Mouse (Mus musculus): ENCODE measurements at regions not wholly inside any gene's neighbourhood (a gene's known extent, or its start where the extent isn't known, plus 50 kb on each side); places are given as distances from the start of the nearest gene placed in this dataset.

GRCm38 (mm10) chr12:13042934-13043333 is 101.2 kb upstream of the Mycn start:
- Histone ChIP-seq H3K36me3 (ENCODE audit: control insufficient read depth, insufficient read depth, low read length) (no peaks in the 10 kb centered on the region), H3K9me3 (ENCODE audit: control insufficient read depth, low read depth, low read length) (no peaks in the 10 kb centered on the region), H3K4me3 (ENCODE audit: low read depth, low read length) (no peak overlapping the region), H3K27me3 (ENCODE audit: control insufficient read depth, insufficient read depth, low read length) (no peaks in the 10 kb centered on the region), H3K4me2 (replicated peaks; ENCODE audit: low read depth, low read length) (no peak overlapping the region), H3K9ac (replicated peaks; ENCODE audit: low read depth, low read length) (no peak overlapping the region), H3K27ac (ENCODE audit: low read length) (no peak overlapping the region), H3K4me1 (ENCODE audit: control insufficient read depth, insufficient read depth, low read length) (no peaks in the 10 kb centered on the region)
- no peak for ATAC-seq (ENCODE audit: insufficient number of reproducible peaks, insufficient read depth, low FRiP score, low read depth)
- 78% methylated on average over 7 of the region's 7 CpGs for WGBS

- Histone ChIP-seq H3K36me3 (ENCODE audit: control insufficient read depth, insufficient read depth, low read length) (no peaks in the 10 kb centered on the region), H3K27me3 (ENCODE audit: control insufficient read depth, insufficient read depth, low read length) (no peaks in the 10 kb centered on the region), H3K9me3 (ENCODE audit: control insufficient read depth, low read depth, low read length) (no peaks in the 10 kb centered on the region), H3K4me2 (replicated peaks; ENCODE audit: low read depth, low read length) (no peak overlapping the region), H3K9ac (replicated peaks; ENCODE audit: low read depth, low read length) (no peak overlapping the region), H3K4me3 (ENCODE audit: low read depth, low read length) (no peak overlapping the region), H3K27ac (ENCODE audit: low read length) (no peak overlapping the region), H3K4me1 (ENCODE audit: control insufficient read depth, insufficient read depth, low read length) (no peaks in the 10 kb centered on the region)
- ATAC-seq (ENCODE audit: insufficient number of reproducible peaks, insufficient read depth, low FRiP score, low read depth): no peak
- WGBS: 82% methylated on average over 5 of the region's 5 CpGs
Observed at GRCm38 (mm10) chr12:13035108-13035741, 93.5 kb upstream of the Mycn start.

- no peak for ATAC-seq (ENCODE audit: insufficient number of reproducible peaks, insufficient read depth, low FRiP score, low read depth)
- no peak overlapping the region for H3K27ac ChIP-seq (ENCODE audit: low read length)
- no peak overlapping the region for H3K4me2 ChIP-seq (replicated peaks; ENCODE audit: low read depth, low read length)
- no peaks in the 10 kb centered on the region for H3K27me3 ChIP-seq (ENCODE audit: control insufficient read depth, insufficient read depth, low read length)
- WGBS: 80% methylated on average over 7 of the region's 7 CpGs
- no peaks in the 10 kb centered on the region for H3K4me1 ChIP-seq (ENCODE audit: control insufficient read depth, insufficient read depth, low read length)
- no peaks in the 10 kb centered on the region for H3K36me3 ChIP-seq (ENCODE audit: control insufficient read depth, insufficient read depth, low read length)
- no peak overlapping the region for H3K4me3 ChIP-seq (ENCODE audit: low read depth, low read length)
- no peaks in the 10 kb centered on the region for H3K9me3 ChIP-seq (ENCODE audit: control insufficient read depth, low read depth, low read length)
- no peak overlapping the region for H3K9ac ChIP-seq (replicated peaks; ENCODE audit: low read depth, low read length)
Observed at GRCm38 (mm10) chr12:13030333-13030732, 88.6 kb upstream of the Mycn start.

GRCm38 (mm10) chr12:13028086-13028485 is 86.4 kb upstream of the Mycn start:
- 26% methylated on average over 3 of the region's 3 CpGs for WGBS
- Histone ChIP-seq H3K4me2 (replicated peaks; ENCODE audit: low read depth, low read length) (no peak overlapping the region), H3K9me3 (ENCODE audit: control insufficient read depth, low read depth, low read length) (no peaks in the 10 kb centered on the region), H3K4me1 (ENCODE audit: control insufficient read depth, insufficient read depth, low read length) (no peaks in the 10 kb centered on the region), H3K4me3 (ENCODE audit: low read depth, low read length) (no peak overlapping the region), H3K27ac (ENCODE audit: low read length) (no peak overlapping the region), H3K36me3 (ENCODE audit: control insufficient read depth, insufficient read depth, low read length) (no peaks in the 10 kb centered on the region), H3K9ac (replicated peaks; ENCODE audit: low read depth, low read length) (no peak overlapping the region), H3K27me3 (ENCODE audit: control insufficient read depth, insufficient read depth, low read length) (no peaks in the 10 kb centered on the region)
- ATAC-seq (ENCODE audit: insufficient number of reproducible peaks, insufficient read depth, low FRiP score, low read depth): no peak

- H3K27ac ChIP-seq (ENCODE audit: low read length): no peak overlapping the region
- 37% methylated on average over 7 of the region's 7 CpGs for WGBS
- no peaks in the 10 kb centered on the region for H3K27me3 ChIP-seq (ENCODE audit: control insufficient read depth, insufficient read depth, low read length)
- H3K9me3 ChIP-seq (ENCODE audit: control insufficient read depth, low read depth, low read length): no peaks in the 10 kb centered on the region
- H3K4me3 ChIP-seq (ENCODE audit: low read depth, low read length): no peak overlapping the region
- H3K4me1 ChIP-seq (ENCODE audit: control insufficient read depth, insufficient read depth, low read length): no peaks in the 10 kb centered on the region
- H3K9ac ChIP-seq (replicated peaks; ENCODE audit: low read depth, low read length): no peak overlapping the region
- ATAC-seq (ENCODE audit: insufficient number of reproducible peaks, insufficient read depth, low FRiP score, low read depth): peak; percentile 74; the same call in 1 of the 2 replicates
- no peak overlapping the region for H3K4me2 ChIP-seq (replicated peaks; ENCODE audit: low read depth, low read length)
- no peaks in the 10 kb centered on the region for H3K36me3 ChIP-seq (ENCODE audit: control insufficient read depth, insufficient read depth, low read length)
Observed at GRCm38 (mm10) chr12:13026041-13026580, 84.4 kb upstream of the Mycn start.

- 70% methylated on average over 8 of the region's 8 CpGs for WGBS
- no peak overlapping the region for H3K4me3 ChIP-seq (ENCODE audit: low read depth, low read length)
- no peak for ATAC-seq (ENCODE audit: insufficient number of reproducible peaks, insufficient read depth, low FRiP score, low read depth)
- H3K9ac ChIP-seq (replicated peaks; ENCODE audit: low read depth, low read length): no peak overlapping the region
- H3K27ac ChIP-seq (ENCODE audit: low read length): no peak overlapping the region
- no peaks in the 10 kb centered on the region for H3K36me3 ChIP-seq (ENCODE audit: control insufficient read depth, insufficient read depth, low read length)
- H3K27me3 ChIP-seq (ENCODE audit: control insufficient read depth, insufficient read depth, low read length): no peaks in the 10 kb centered on the region
- H3K4me2 ChIP-seq (replicated peaks; ENCODE audit: low read depth, low read length): no peak overlapping the region
- H3K4me1 ChIP-seq (ENCODE audit: control insufficient read depth, insufficient read depth, low read length): no peaks in the 10 kb centered on the region
- H3K9me3 ChIP-seq (ENCODE audit: control insufficient read depth, low read depth, low read length): no peaks in the 10 kb centered on the region
Observed at GRCm38 (mm10) chr12:13024215-13024841, 82.6 kb upstream of the Mycn start.

- no peak overlapping the region for H3K4me3 ChIP-seq (ENCODE audit: low read depth, low read length)
- ATAC-seq (ENCODE audit: insufficient number of reproducible peaks, insufficient read depth, low FRiP score, low read depth): no peak
- no peaks in the 10 kb centered on the region for H3K9me3 ChIP-seq (ENCODE audit: control insufficient read depth, low read depth, low read length)
- no peak overlapping the region for H3K9ac ChIP-seq (replicated peaks; ENCODE audit: low read depth, low read length)
- WGBS: 85% methylated on average over 9 of the region's 9 CpGs
- H3K36me3 ChIP-seq (ENCODE audit: control insufficient read depth, insufficient read depth, low read length): no peaks in the 10 kb centered on the region
- H3K27ac ChIP-seq (ENCODE audit: low read length): no peak overlapping the region
- no peak overlapping the region for H3K4me2 ChIP-seq (replicated peaks; ENCODE audit: low read depth, low read length)
- no peaks in the 10 kb centered on the region for H3K27me3 ChIP-seq (ENCODE audit: control insufficient read depth, insufficient read depth, low read length)
- no peaks in the 10 kb centered on the region for H3K4me1 ChIP-seq (ENCODE audit: control insufficient read depth, insufficient read depth, low read length)
Observed at GRCm38 (mm10) chr12:13011023-13011761, 69.5 kb upstream of the Mycn start.

GRCm38 (mm10) chr12:13010405-13010804 is 68.7 kb upstream of the Mycn start:
- 89% methylated on average over 3 of the region's 3 CpGs for WGBS
- H3K9me3 ChIP-seq (ENCODE audit: control insufficient read depth, low read depth, low read length): no peaks in the 10 kb centered on the region
- H3K4me2 ChIP-seq (replicated peaks; ENCODE audit: low read depth, low read length): no peak overlapping the region
- no peaks in the 10 kb centered on the region for H3K36me3 ChIP-seq (ENCODE audit: control insufficient read depth, insufficient read depth, low read length)
- no peaks in the 10 kb centered on the region for H3K27me3 ChIP-seq (ENCODE audit: control insufficient read depth, insufficient read depth, low read length)
- H3K4me3 ChIP-seq (ENCODE audit: low read depth, low read length): no peak overlapping the region
- no peak for ATAC-seq (ENCODE audit: insufficient number of reproducible peaks, insufficient read depth, low FRiP score, low read depth)
- H3K27ac ChIP-seq (ENCODE audit: low read length): no peak overlapping the region
- H3K9ac ChIP-seq (replicated peaks; ENCODE audit: low read depth, low read length): no peak overlapping the region
- H3K4me1 ChIP-seq (ENCODE audit: control insufficient read depth, insufficient read depth, low read length): no peaks in the 10 kb centered on the region

Measured in stomach, embryonic 14.5 days (tissue).